ENCODE assay signal across 40 mouse cellular contexts in the genomic region with DNA sequence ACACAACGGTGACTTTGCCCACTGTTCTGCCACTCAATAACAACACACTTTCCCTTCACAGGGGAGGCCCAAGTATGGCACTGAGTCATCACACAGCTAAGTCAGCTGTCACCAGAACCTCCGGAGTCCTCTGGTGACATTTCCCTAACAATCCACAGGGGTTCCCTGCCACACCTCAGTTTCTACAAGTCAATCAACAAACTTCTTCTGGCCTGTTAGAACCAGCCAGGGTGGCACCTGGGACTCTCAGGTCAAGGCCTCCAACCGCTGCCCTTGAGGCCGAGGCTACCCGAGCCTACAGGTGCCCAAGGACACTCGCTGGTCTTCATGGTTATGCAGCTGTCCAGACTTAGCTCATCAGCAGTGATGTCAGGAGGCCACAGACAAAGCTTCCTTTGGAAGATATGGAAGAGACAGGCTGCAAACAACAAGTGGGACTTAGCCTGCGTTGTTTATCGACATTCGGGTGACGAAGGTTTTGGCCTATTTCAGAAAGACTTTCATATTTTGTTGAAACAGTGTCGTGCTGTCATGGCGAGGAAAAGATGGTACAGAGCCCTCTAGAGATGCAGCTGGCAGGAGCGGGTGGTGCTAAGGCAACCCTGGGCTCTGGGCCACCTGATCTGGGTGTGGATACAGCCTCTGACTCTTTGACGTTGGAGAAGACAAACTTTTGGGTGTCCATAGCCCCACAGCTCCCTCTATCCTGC. TPM values are rescaled to one million over a fixed set of nuclear protein-coding genes. Genes with fewer than 3 reads are reported as not detected.
DNase-seq lines count a peak whose midpoint lies in the region; ATAC-seq and TF ChIP-seq lines count a peak whose summit lies in the region.
"Had no signal": no experiment of that assay in that cellular context is flagged by ENCODE, and none has a peak within 500 bp of the region (broad histone marks: within the 10 kb centered on the region; RNA-seq: fewer than 3 reads in every experiment).

No protein-coding gene starts in this region.

- WGBS in forebrain, embryonic 11.5 days: 89% methylated on average over 14 of the region's 14 CpGs
- 89% methylated on average over 14 of the region's 14 CpGs for WGBS in forebrain, postnatal 0 days

- no peaks in the 10 kb centered on the region for H3K4me1 ChIP-seq in forebrain, embryonic 11.5 days (replicated peaks; ENCODE audit: control insufficient read depth, insufficient read depth, low read length)
- no peaks in the 10 kb centered on the region for H3K4me1 ChIP-seq in forebrain, postnatal 0 days (ENCODE audit: insufficient read depth)
- no peaks in the 10 kb centered on the region for H3K4me1 ChIP-seq in cortical plate, adult 2 months (ENCODE audit: control insufficient read depth, insufficient read depth, low read length)
- H3K4me1 ChIP-seq: forebrain, embryonic 12.5 days; heart, embryonic 15.5 days; kidney, embryonic 15.5 days; midbrain, embryonic 12.5 days; neural tube, embryonic 12.5 days; stomach, embryonic 15.5 days had no signal

- ATAC-seq in forebrain, embryonic 11.5 days (replicated peaks; ENCODE audit: low FRiP score): no peak
- no peak for ATAC-seq in forebrain, postnatal 0 days
- ATAC-seq in megakaryocyte-erythroid progenitor cell, adult 5-6 weeks (replicated peaks; ENCODE audit: low FRiP score, low TSS enrichment, poor library complexity, severe bottlenecking): no peak
- ATAC-seq: hindbrain, embryonic 16.5 days; Patski had no signal

- TF ChIP-seq POLR2A in cortical plate, adult 2 months (IDR thresholded peaks at IDR 0.05; ENCODE audit: extremely low read depth, insufficient read depth, low read length): no peak

- peak; percentile 42 for DNase-seq in forebrain, embryonic 11.5 days (ENCODE audit: low spot score)
- no peak for DNase-seq in forebrain, postnatal 0 days
- DNase-seq in left cerebral cortex, adult 11 months (ENCODE audit: low spot score): peak; percentile 48
- DNase-seq in left cerebral cortex, adult 18-20 months (ENCODE audit: low spot score in 2 of 2): no peak
- DNase-seq in ES-CJ7 (ENCODE audit: low read depth, low spot score): peak; percentile 39
- no peak for DNase-seq in thymus, postnatal 25 days
- DNase-seq: cerebellum, adult 9-11 months; gastrocnemius, postnatal 10 days; kidney, adult 18-20 months; kidney, postnatal 36 days; liver; lung, adult 2 months; lung, postnatal 10 days; thymus, adult 18-20 months; thymus, postnatal 36 days had no signal

- H3K27me3 ChIP-seq in forebrain, embryonic 11.5 days (ENCODE audit: control insufficient read depth, insufficient read depth, low read length): no peaks in the 10 kb centered on the region
- no peaks in the 10 kb centered on the region for H3K27me3 ChIP-seq in forebrain, postnatal 0 days (ENCODE audit: insufficient read depth, low read length)
- H3K27me3 ChIP-seq: kidney, embryonic 15.5 days; neural tube, embryonic 12.5 days; stomach, embryonic 15.5 days had no signal

- H3K4me2 ChIP-seq in forebrain, embryonic 11.5 days (ENCODE audit: low read depth, low read length, severe bottlenecking): no peak overlapping the region
- H3K4me2 ChIP-seq in forebrain, postnatal 0 days (ENCODE audit: low read depth): no peak overlapping the region
- H3K4me2 ChIP-seq: forebrain, embryonic 12.5 days; heart, embryonic 15.5 days; kidney, embryonic 15.5 days; midbrain, embryonic 12.5 days; neural tube, embryonic 12.5 days; stomach, embryonic 15.5 days had no signal

- H3K27ac ChIP-seq in forebrain, embryonic 11.5 days (ENCODE audit: low read depth, low read length): no peak overlapping the region
- no peak overlapping the region for H3K27ac ChIP-seq in forebrain, postnatal 0 days (ENCODE audit: low read depth, low read length)
- peak overlapping the region; percentile 15; the same call in 1 of the 2 replicates for H3K27ac ChIP-seq in cortical plate, adult 2 months (ENCODE audit: insufficient read depth, low read length)
- H3K27ac ChIP-seq: forebrain, embryonic 12.5 days; heart, embryonic 15.5 days; kidney, embryonic 15.5 days; liver, embryonic 14.5 days; macrophage; midbrain, embryonic 12.5 days; neural tube, embryonic 12.5 days; stomach, embryonic 15.5 days had no signal

- H3K36me3 ChIP-seq in forebrain, embryonic 11.5 days (ENCODE audit: control insufficient read depth, insufficient read depth, low read length): no peaks in the 10 kb centered on the region
- no peaks in the 10 kb centered on the region for H3K36me3 ChIP-seq in forebrain, postnatal 0 days (ENCODE audit: insufficient read depth)
- H3K36me3 ChIP-seq: forebrain, embryonic 12.5 days; heart, embryonic 15.5 days; kidney, embryonic 15.5 days; midbrain, embryonic 12.5 days; neural tube, embryonic 12.5 days; stomach, embryonic 15.5 days had no signal

- no peak for TF ChIP-seq CTCF in forebrain, postnatal 0 days (IDR thresholded peaks at IDR 0.05; ENCODE audit: low read depth)
- no peak for TF ChIP-seq CTCF in cortical plate, adult 2 months (IDR thresholded peaks at IDR 0.05; ENCODE audit: extremely low read depth, insufficient read depth, low read length)

- H3K9ac ChIP-seq in forebrain, embryonic 11.5 days (ENCODE audit: low read length): no peak overlapping the region
- H3K9ac ChIP-seq in forebrain, postnatal 0 days: no peak overlapping the region
- H3K9ac ChIP-seq: forebrain, embryonic 12.5 days; heart, embryonic 15.5 days; kidney, embryonic 15.5 days; liver, embryonic 14.5 days; midbrain, embryonic 12.5 days; neural tube, embryonic 12.5 days; stomach, embryonic 15.5 days had no signal

- no peaks in the 10 kb centered on the region for H3K9me3 ChIP-seq in forebrain, embryonic 11.5 days (ENCODE audit: control insufficient read depth, low read length)
- H3K9me3 ChIP-seq in forebrain, postnatal 0 days (ENCODE audit: low read length): no peaks in the 10 kb centered on the region
- H3K9me3 ChIP-seq: forebrain, embryonic 12.5 days; heart, embryonic 15.5 days; kidney, embryonic 15.5 days; midbrain, embryonic 12.5 days; neural tube, embryonic 12.5 days; stomach, embryonic 15.5 days had no signal

- H3K4me3 ChIP-seq in forebrain, embryonic 11.5 days (ENCODE audit: low read depth, low read length): no peak overlapping the region
- no peak overlapping the region for H3K4me3 ChIP-seq in forebrain, postnatal 0 days (ENCODE audit: low read depth, low read length)
- no peak overlapping the region; the same call in 1 of the 2 replicates for H3K4me3 ChIP-seq in cortical plate, adult 2 months (ENCODE audit: insufficient read depth, low read length)
- H3K4me3 ChIP-seq: erythroblast, embryonic 14.5 days; forebrain, embryonic 12.5 days; heart, embryonic 15.5 days; kidney, embryonic 15.5 days; midbrain, embryonic 12.5 days; myocyte; neural tube, embryonic 12.5 days; stomach, embryonic 15.5 days had no signal

RNA-seq across cellular contexts. Expression of a gene that starts 3.0 kb away (rescaled TPM):
- not detected in 2 replicates for polyA plus RNA-seq in forebrain, embryonic 11.5 days (2014; fragmentation: Nextera tagmentation; extraction: Ambion mirVana)
- total RNA-seq in forebrain, postnatal 0 days (2014; rRNA removed): not detected in 2 replicates
- polyA plus RNA-seq in forebrain, postnatal 0 days (2015; fragmentation: Nextera tagmentation; extraction: Ambion mirVana): not detected in 2 replicates
- total RNA-seq in left cerebral cortex, adult 18-20 months (2021): 1 to 10 TPM; 3.8 to 6.9 TPM
- 43.6 and 53.9 TPM in 2 replicates for polyA plus RNA-seq in cortical plate, adult 2 months (2012; rRNA removed)
- total RNA-seq in megakaryocyte-erythroid progenitor cell, adult 5-6 weeks (2014; fragmentation: Nextera tagmentation): not detected in 2 replicates
- not detected in 2 replicates for total RNA-seq in megakaryocyte-erythroid progenitor cell, adult 5-6 weeks (2017)
- total RNA-seq: adrenal gland, adult 18-20 months; adrenal gland, postnatal 36 days; gastrocnemius, postnatal 10 days; heart, postnatal 25 days; MEL; midbrain, postnatal 0 days had no signal
- polyA plus RNA-seq: embryonic facial prominence, embryonic 14.5 days; erythroblast, embryonic 14.5 days; forebrain, embryonic 12.5 days; gonadal fat pad, adult 2 months; heart, embryonic 15.5 days; hindbrain, embryonic 11.5 days; hindbrain, embryonic 16.5 days; intestine, embryonic 14.5 days; kidney, embryonic 15.5 days; limb, embryonic 11.5 days; liver, embryonic 14.5 days; lung, adult 2 months; macrophage; midbrain, embryonic 12.5 days; midbrain, postnatal 0 days; myocyte; neural tube, embryonic 12.5 days; Patski; stomach, embryonic 15.5 days had no signal

RNA-seq across cellular contexts. Expression of a gene that starts 44.8 kb away (rescaled TPM):
- not detected in 2 replicates for polyA plus RNA-seq in forebrain, embryonic 11.5 days (2014; fragmentation: Nextera tagmentation; extraction: Ambion mirVana)
- 0.10 and 0.23 TPM in 2 replicates for total RNA-seq in forebrain, postnatal 0 days (2014; rRNA removed)
- polyA plus RNA-seq in forebrain, postnatal 0 days (2015; fragmentation: Nextera tagmentation; extraction: Ambion mirVana): 0.14 and 0.23 TPM in 2 replicates
- total RNA-seq in left cerebral cortex, adult 18-20 months (2021): not detected
- polyA plus RNA-seq in cortical plate, adult 2 months (2012; rRNA removed): not detected in 2 replicates
- total RNA-seq in megakaryocyte-erythroid progenitor cell, adult 5-6 weeks (2014; fragmentation: Nextera tagmentation): 3.4 and 40.7 TPM in 2 replicates
- 10.3 and 10.6 TPM in 2 replicates for total RNA-seq in megakaryocyte-erythroid progenitor cell, adult 5-6 weeks (2017)
- total RNA-seq: adrenal gland, adult 18-20 months; adrenal gland, postnatal 36 days; heart, postnatal 25 days; left cerebral cortex, adult 8-10 months; MEL; midbrain, postnatal 0 days had no signal
- polyA plus RNA-seq: embryonic facial prominence, embryonic 14.5 days; erythroblast, embryonic 14.5 days; forebrain, embryonic 12.5 days; hindbrain, embryonic 11.5 days; intestine, embryonic 14.5 days; limb, embryonic 11.5 days had no signal

Comparison
In these comparisons a context has a peak if more than half of its experiments do, and no peak if none do; other contexts are left out.
1. DNase-seq: peak in forebrain, embryonic 11.5 days (single experiment), left cerebral cortex, adult 11 months (single experiment) and ES-CJ7 (single experiment); none in forebrain, postnatal 0 days (single experiment), left cerebral cortex, adult 18-20 months (0 of 2) and thymus, postnatal 25 days (single experiment).